Mouse (Mus musculus) liver, embryonic 14 days (tissue): ENCODE data around the gene Emc10. TPM values are rescaled to one million over a fixed set of nuclear protein-coding genes. Genes with fewer than 3 reads are reported as not detected.

Experiments used
- polyA plus RNA-seq: library from polyadenylated mRNA; depleted of rRNA; stranded (reverse); fragments of >200 nt; gene quantifications from 2 replicates; pipeline ENCODE4 v1.2.3, GENCODE M21; 2012; rRNA removed

Gene Emc10
- polyA plus RNA-seq = 39.1 and 45.1 TPM in 2 replicates

GRCm38 (mm10) chr7:44495992-44496770 is at the start of gene Emc10, which contains the start of gene Fam71e1:
Emc10 (minus strand) TSS chr7:44496529.
Fam71e1 (plus strand) TSS chr7:44496581.

GRCm38 (mm10) chr7:44531946-44532732 is 35.8 kb upstream of the Emc10 start, which contains the start of gene Spib:
Spib (minus strand) TSS chr7:44532071.

GRCm38 (mm10) chr7:44524502-44524901 is 28.2 kb upstream of the Emc10 start, which contains the start of gene Mybpc2:
Mybpc2 (minus strand) TSS chr7:44524656.

GRCm38 (mm10) chr7:44467811-44468411 is 28.4 kb downstream of the Emc10 start, which contains the start of gene Josd2:
Josd2 (plus strand) TSS chr7:44467980.

GRCm38 (mm10) chr7:44465111-44465510 is 31.2 kb downstream of the Emc10 start, which contains the start of gene Aspdh:
Aspdh (plus strand) TSS chr7:44465391.

Other genes with a start within 250 kb of the Emc10 start
- gene 1700028J19Rik, start 249.8 kb downstream of the Emc10 start, polyA plus RNA-seq = 1.0 TPM in 2 replicates
- 40.7 and 42.2 TPM in 2 replicates for gene 2410002F23Rik, start 249.8 kb downstream of the Emc10 start, polyA plus RNA-seq
- not detected in 2 replicates for gene Acp4, start 239.2 kb downstream of the Emc10 start, polyA plus RNA-seq
- not detected in 2 replicates for gene Gm15517, start 235.1 kb downstream of the Emc10 start, polyA plus RNA-seq
- 0.36 and 0.86 TPM in 2 replicates for gene Clec11a, start 189.6 kb downstream of the Emc10 start, polyA plus RNA-seq
- gene Shank1, start 186.3 kb downstream of the Emc10 start, polyA plus RNA-seq = 0.02 and 0.03 TPM in 2 replicates
- gene Syt3, start 112.4 kb downstream of the Emc10 start, polyA plus RNA-seq = 0.02 TPM in 2 replicates
- 0.12 and 0.18 TPM in 2 replicates for gene 1700008O03Rik, start 110.7 kb downstream of the Emc10 start, polyA plus RNA-seq
- 0.02 and 0.09 TPM in 2 replicates for gene Lrrc4b, start 67.5 kb downstream of the Emc10 start, polyA plus RNA-seq
- gene Aspdh, start 31.1 kb downstream of the Emc10 start, polyA plus RNA-seq = 6.9 and 9.4 TPM in 2 replicates
- 183 and 206 TPM in 2 replicates for gene Josd2, start 28.5 kb downstream of the Emc10 start, polyA plus RNA-seq
- gene Fam71e1, start 52 bp upstream of the Emc10 start, polyA plus RNA-seq = 1.5 and 1.6 TPM in 2 replicates
- gene Mybpc2, start 28.1 kb upstream of the Emc10 start, polyA plus RNA-seq = 0.01 TPM in 1 of 2 replicates, not detected in the other
- gene Spib, start 35.5 kb upstream of the Emc10 start, polyA plus RNA-seq = 0.14 and 0.18 TPM in 2 replicates
- 44.8 and 45.0 TPM in 2 replicates for gene Pold1, start 52.3 kb upstream of the Emc10 start, polyA plus RNA-seq
- gene Nr1h2, start 57.4 kb upstream of the Emc10 start, polyA plus RNA-seq = 27.6 and 31.6 TPM in 2 replicates
- 3.9 and 5.2 TPM in 2 replicates for gene Napsa, start 75.9 kb upstream of the Emc10 start, polyA plus RNA-seq
- gene Kcnc3, start 94.1 kb upstream of the Emc10 start, polyA plus RNA-seq = 0.16 and 0.24 TPM in 2 replicates
- gene Myh14, start 174.3 kb upstream of the Emc10 start, polyA plus RNA-seq = 0.08 and 0.23 TPM in 2 replicates
- gene Izumo2, start 212.2 kb upstream of the Emc10 start, polyA plus RNA-seq = not detected in 2 replicates